Mouse (Mus musculus) spleen, adult 2 months (tissue): ENCODE data around the gene Clpb. TPM values are rescaled to one million over a fixed set of nuclear protein-coding genes. Genes with fewer than 3 reads are reported as not detected.

Experiments used
- DNase-seq, 2 experiments: peaks; one replicate each; pipeline versions ENCODE4 v3.0.0 to v3.0.0-alpha.2; 2012 to 2021; ENCODE audit warnings: low spot score in 2 of 2, low read depth in 1 of 2
- H3K27ac ChIP-seq: fragments of 200-500 bp; 2 replicates; pipeline ENCODE4 v1.5.1; 2012; ENCODE audit warnings: low read length, inconsistent platforms; ENCODE audit not compliant: insufficient read depth
- H3K27me3 ChIP-seq: fragments of 200-500 bp; 2 replicates; pipeline ENCODE4 v1.6.1; 2012; ENCODE audit warnings: mild to moderate bottlenecking, moderate library complexity, low read length, inconsistent platforms; ENCODE audit not compliant: control insufficient read depth, insufficient read depth
- H3K36me3 ChIP-seq: fragments of 200-500 bp; 2 replicates; pipeline ENCODE4 v1.6.1; 2012; ENCODE audit warnings: mild to moderate bottlenecking, low read length, inconsistent platforms; ENCODE audit not compliant: control insufficient read depth, insufficient read depth
- H3K4me1 ChIP-seq: fragments of 200-500 bp; 2 replicates; pipeline ENCODE4 v1.6.1; 2011; ENCODE audit warnings: inconsistent platforms; ENCODE audit not compliant: control insufficient read depth, insufficient read depth, insufficient read length
- H3K4me3 ChIP-seq: fragments of 200-500 bp; 2 replicates; pipeline ENCODE4 v1.5.1; 2011; ENCODE audit warnings: mild to moderate bottlenecking, inconsistent platforms; ENCODE audit not compliant: insufficient read depth, insufficient read length; ENCODE audit errors: extremely low read depth
- CTCF ChIP-seq: fragments of 200-500 bp; IDR thresholded peaks from 2 replicates; pipeline ENCODE4 v1.5.1; 2011; ENCODE audit warnings: mild to moderate bottlenecking, inconsistent platforms; ENCODE audit not compliant: insufficient read depth, insufficient read length, insufficient replicate concordance; ENCODE audit errors: extremely low read depth
- POLR2A ChIP-seq: fragments of 200-500 bp; IDR thresholded peaks from 2 replicates; pipeline ENCODE4 v1.6.1; 2011; ENCODE audit warnings: low read depth, low read length, inconsistent platforms
- WGBS: fragments of 180-500 bp; shearing (Covaris S2); methylation state at CpG from one replicate; pipeline ENCODE4 v1.1.7; 2018; 5-methylcytosine and 5-hydroxymethylcytosine counted together
- polyA plus RNA-seq: library from polyadenylated mRNA; depleted of rRNA; stranded (reverse); fragments of >200 nt; gene quantifications from 2 replicates; pipeline ENCODE4 v1.2.3, GENCODE M21; 2012

The Clpb gene
- polyA plus RNA-seq, 1 experiment = 6.5 TPM

DNA sequence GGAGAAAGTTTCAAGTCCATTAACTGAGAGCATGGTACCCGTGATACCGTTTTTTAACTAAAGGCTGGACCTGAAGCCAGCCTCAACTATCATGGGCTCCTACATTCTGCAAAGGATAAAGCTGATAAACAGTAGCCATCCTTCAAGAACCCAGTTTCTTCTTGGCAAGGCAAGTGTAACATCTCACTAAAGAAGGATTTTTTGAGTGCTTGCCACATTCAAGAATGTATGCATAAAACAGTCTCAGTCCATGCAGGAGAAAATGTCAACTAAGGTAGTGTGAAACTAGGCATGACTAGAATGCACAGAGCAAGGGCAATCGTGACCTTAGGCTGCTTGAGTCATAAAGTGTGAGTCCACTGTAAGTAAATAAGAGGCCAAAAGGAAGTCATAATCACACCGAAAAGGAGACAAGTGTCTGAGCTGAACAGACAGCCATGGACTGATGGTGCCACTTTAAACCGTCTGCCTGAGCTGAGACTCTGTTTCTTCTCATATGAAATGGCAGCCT is 51.7 kb downstream of the Clpb start:
- 89% methylated on average over 5 of the region's 5 CpGs for WGBS
- no peak for DNase-seq
- H3K36me3 ChIP-seq = no peaks in the 10 kb centered on the region
- no peak overlapping the region for H3K4me3 ChIP-seq
- no peak overlapping the region for H3K27ac ChIP-seq
- no peaks in the 10 kb centered on the region for H3K4me1 ChIP-seq
- TF ChIP-seq CTCF = no peak
- H3K27me3 ChIP-seq = no peaks in the 10 kb centered on the region

DNA sequence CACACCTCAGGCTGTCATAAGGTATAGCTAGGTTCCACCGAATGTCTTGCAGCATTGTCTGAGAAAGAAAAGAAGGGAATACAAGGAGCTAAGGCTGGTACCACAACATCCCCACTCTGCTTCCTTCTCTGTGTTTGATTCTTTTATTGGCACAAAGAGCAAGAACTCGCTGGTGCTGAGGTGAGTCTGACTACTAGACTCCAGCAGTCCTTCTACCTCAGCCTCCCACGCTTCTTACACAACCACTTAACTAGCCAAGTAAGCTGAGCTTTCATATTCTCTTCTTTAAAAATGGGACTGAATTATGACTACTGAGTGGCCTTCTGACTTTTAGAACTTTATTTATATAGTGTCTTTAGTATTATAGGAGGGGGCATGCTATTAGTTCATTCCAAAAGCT is 56.9 kb downstream of the Clpb start:
- 90% methylated on average over 3 of the region's 3 CpGs for WGBS
- no peak overlapping the region for H3K4me3 ChIP-seq
- H3K4me1 ChIP-seq = no peaks in the 10 kb centered on the region
- DNase-seq = no peak
- no peaks in the 10 kb centered on the region for H3K27me3 ChIP-seq
- H3K36me3 ChIP-seq = no peaks in the 10 kb centered on the region
- TF ChIP-seq CTCF (no peak), POLR2A (no peak)
- H3K27ac ChIP-seq = no peak overlapping the region

GRCm38 (mm10) chr7:101725081-101725480 is 61.6 kb downstream of the Clpb start:
- WGBS = 91% methylated on average over 4 of the region's 4 CpGs
- H3K36me3 ChIP-seq = no peaks in the 10 kb centered on the region
- H3K4me1 ChIP-seq = no peaks in the 10 kb centered on the region
- H3K4me3 ChIP-seq = no peak overlapping the region
- H3K27me3 ChIP-seq = no peaks in the 10 kb centered on the region
- no peak for DNase-seq
- no peak overlapping the region for H3K27ac ChIP-seq
- TF ChIP-seq CTCF (no peak), POLR2A (no peak)

GRCm38 (mm10) chr7:101726980-101727379 is 63.5 kb downstream of the Clpb start:
- no peak for DNase-seq
- H3K27ac ChIP-seq = no peak overlapping the region
- H3K36me3 ChIP-seq = no peaks in the 10 kb centered on the region
- 76% methylated on average over 2 of the region's 2 CpGs for WGBS
- H3K4me1 ChIP-seq = no peaks in the 10 kb centered on the region
- H3K4me3 ChIP-seq = no peak overlapping the region
- H3K27me3 ChIP-seq = no peaks in the 10 kb centered on the region
- TF ChIP-seq CTCF (no peak), POLR2A (no peak)

GRCm38 (mm10) chr7:101732096-101732495 is 68.7 kb downstream of the Clpb start:
- H3K36me3 ChIP-seq = no peaks in the 10 kb centered on the region
- no peak for TF ChIP-seq CTCF
- no peak for TF ChIP-seq POLR2A
- H3K4me1 ChIP-seq = peaks cover 3% of the 10 kb centered on the region; the same call in 1 of the 2 replicates
- 94% methylated on average over 1 of the region's 1 CpGs for WGBS
- DNase-seq = no peak
- no peak overlapping the region for H3K4me3 ChIP-seq
- H3K27ac ChIP-seq = no peak overlapping the region
- H3K27me3 ChIP-seq = no peaks in the 10 kb centered on the region

- no peaks in the 10 kb centered on the region for H3K27me3 ChIP-seq
- H3K27ac ChIP-seq = no peak overlapping the region
- DNase-seq = no peak
- no peak overlapping the region for H3K4me3 ChIP-seq
- H3K36me3 ChIP-seq = no peaks in the 10 kb centered on the region
- WGBS = 96% methylated on average over 2 of the region's 2 CpGs
- peaks cover 3% of the 10 kb centered on the region; the same call in 1 of the 2 replicates for H3K4me1 ChIP-seq
- TF ChIP-seq CTCF = no peak
- no peak for TF ChIP-seq POLR2A
These were observed 69.6 kb downstream of the Clpb start for GRCm38 (mm10) chr7:101733042-101733441.

- Histone ChIP-seq H3K4me3 (no peak overlapping the region), H3K4me1 (peaks cover 3% of the 10 kb centered on the region; the same call in 1 of the 2 replicates), H3K27me3 (no peaks in the 10 kb centered on the region), H3K36me3 (no peaks in the 10 kb centered on the region), H3K27ac (peak overlapping the region; percentile 33; the same call in 1 of the 2 replicates)
- no peak for DNase-seq
- 90% methylated on average over 1 of the region's 1 CpGs for whole genome bisulfite sequencing
- TF ChIP-seq POLR2A (no peak), CTCF (no peak)
These were observed 71.9 kb downstream of the Clpb start for GRCm38 (mm10) chr7:101735297-101735696.
